Mouse (Mus musculus): ENCODE data around the gene Ltbp1.

The Ltbp1 gene

GRCm38 (mm10) chr17:75000066-75000465, 5.3 kb upstream of the Ltbp1 start:
- intact Hi-C loops (cut with DNase I), result loop anchor here (5.0 to 10.0 kb wide), 2 partner anchors 128 to 265 kb away; no protein-coding TSS in a partner anchor

- intact Hi-C loops (cut with DNase I), result loop anchor here (2.0 to 10.0 kb wide), 3 partner anchors 133 to 270 kb away; no protein-coding TSS in a partner anchor
These were observed 548 bp upstream of the Ltbp1 start for GRCm38 (mm10) chr17:75004820-75005219.

- intact Hi-C loops (cut with DNase I), result loop anchor here (2.0 to 10.0 kb wide), 2 partner anchors 195 to 271 kb away; no protein-coding TSS in a partner anchor
These were observed 615 bp downstream of the Ltbp1 start for GRCm38 (mm10) chr17:75005685-75006680.

- intact Hi-C loops (cut with DNase I), result no loop called here
These were observed 5.6 kb downstream of the Ltbp1 start for GRCm38 (mm10) chr17:75010955-75011354.

GRCm38 (mm10) chr17:75013211-75013610, 7.8 kb downstream of the Ltbp1 start:
- intact Hi-C loops (cut with DNase I), result no loop called here

GRCm38 (mm10) chr17:75013868-75014267, 8.5 kb downstream of the Ltbp1 start:
- intact Hi-C loops (cut with DNase I), result no loop called here

- intact Hi-C loops (cut with DNase I), result loop anchor here (5.0 kb wide), 1 partner anchor 73 kb away; no protein-coding TSS in a partner anchor
These were observed 9.4 kb downstream of the Ltbp1 start for GRCm38 (mm10) chr17:75014601-75015356.

GRCm38 (mm10) chr17:75015546-75015945, 10.2 kb downstream of the Ltbp1 start:
- intact Hi-C loops (cut with DNase I), result loop anchor here (5.0 kb wide), 1 partner anchor 72 kb away; no protein-coding TSS in a partner anchor

- intact Hi-C loops (cut with DNase I), result loop anchor here (5.0 kb wide), 1 partner anchor 70 kb away; no protein-coding TSS in a partner anchor
These were observed 12.1 kb downstream of the Ltbp1 start for GRCm38 (mm10) chr17:75017423-75017822.

GRCm38 (mm10) chr17:75018142-75018541, 12.8 kb downstream of the Ltbp1 start:
- intact Hi-C loops (cut with DNase I), result loop anchor here (5.0 kb wide), 1 partner anchor 69 kb away; no protein-coding TSS in a partner anchor

- intact Hi-C loops (cut with DNase I), result no loop called here
These were observed 14.7 kb downstream of the Ltbp1 start for GRCm38 (mm10) chr17:75020026-75020425.

GRCm38 (mm10) chr17:75020619-75021018, 15.3 kb downstream of the Ltbp1 start:
- intact Hi-C loops (cut with DNase I), result no loop called here

GRCm38 (mm10) chr17:75027358-75028131, 22.2 kb downstream of the Ltbp1 start:
- intact Hi-C loops (cut with DNase I), result no loop called here

GRCm38 (mm10) chr17:75033356-75033755, 28.0 kb downstream of the Ltbp1 start:
- intact Hi-C loops (cut with DNase I), result no loop called here

- intact Hi-C loops (cut with DNase I), result no loop called here
These were observed 28.7 kb downstream of the Ltbp1 start for GRCm38 (mm10) chr17:75033872-75034615.

GRCm38 (mm10) chr17:75036881-75037280, 31.5 kb downstream of the Ltbp1 start:
- intact Hi-C loops (cut with DNase I), result no loop called here

- intact Hi-C loops (cut with DNase I), result no loop called here
These were observed 33.6 kb downstream of the Ltbp1 start for GRCm38 (mm10) chr17:75039017-75039416.

- intact Hi-C loops (cut with DNase I), result no loop called here
These were observed 44.1 kb downstream of the Ltbp1 start for GRCm38 (mm10) chr17:75049366-75049969.

GRCm38 (mm10) chr17:75051440-75051925, 46.1 kb downstream of the Ltbp1 start:
- intact Hi-C loops (cut with DNase I), result no loop called here

All from adrenal gland (tissue).